Mouse (Mus musculus): Measurements from ENCODE around the gene Atp10a. TPM values are rescaled to one million over a fixed set of nuclear protein-coding genes. Genes with fewer than 3 reads are reported as not detected.

Gene Atp10a
- polyA plus RNA-seq, 1 experiment from 2014 or later, result 1.5 TPM

GRCm38 (mm10) chr7:58844449-58844848 lies 188.5 kb downstream of the Atp10a start:
- Histone ChIP-seq H3K9ac (peak overlapping the region; percentile 23; the same call in 1 of the 2 replicates), H3K4me1 (replicated peaks) (peaks cover 31% of the 10 kb centered on the region), H3K36me3 (no peaks in the 10 kb centered on the region), H3K9me3 (replicated peaks) (no peaks in the 10 kb centered on the region), H3K27ac (peak overlapping the region; percentile 98), H3K27me3 (no peaks in the 10 kb centered on the region), H3K4me2 (peak overlapping the region; percentile 54), H3K4me3 (peak overlapping the region; percentile 22; the same call in 1 of the 2 replicates)
- 28% methylated on average over 4 of the region's 4 CpGs for WGBS
- ATAC-seq (replicated peaks; ENCODE audit: insufficient number of reproducible peaks, insufficient read depth, low FRiP score, low read depth), result no peak

- no peak for ATAC-seq (replicated peaks; ENCODE audit: insufficient number of reproducible peaks, insufficient read depth, low FRiP score, low read depth)
- Histone ChIP-seq H3K4me1 (replicated peaks) (0 out of 2 replicates have a peak, but pooled peaks cover 5% of the 10 kb centered on the region), H3K9me3 (replicated peaks) (no peaks in the 10 kb centered on the region), H3K9ac (no peak overlapping the region), H3K4me2 (no peak overlapping the region), H3K27ac (no peak overlapping the region), H3K4me3 (no peak overlapping the region), H3K36me3 (no peaks in the 10 kb centered on the region), H3K27me3 (no peaks in the 10 kb centered on the region)
- WGBS, result 86% methylated on average over 4 of the region's 4 CpGs
Observed at GRCm38 (mm10) chr7:58858921-58859320, 203.0 kb downstream of the Atp10a start.

GRCm38 (mm10) chr7:58863174-58863573 lies 207.2 kb downstream of the Atp10a start:
- H3K4me3 ChIP-seq, result no peak overlapping the region
- H3K36me3 ChIP-seq, result no peaks in the 10 kb centered on the region
- ATAC-seq (replicated peaks; ENCODE audit: insufficient number of reproducible peaks, insufficient read depth, low FRiP score, low read depth), result no peak
- H3K9me3 ChIP-seq (replicated peaks), result no peaks in the 10 kb centered on the region
- no peaks in the 10 kb centered on the region for H3K27me3 ChIP-seq
- H3K4me1 ChIP-seq (replicated peaks), result no peaks in the 10 kb centered on the region
- 82% methylated on average over 3 of the region's 3 CpGs for WGBS
- H3K9ac ChIP-seq, result no peak overlapping the region
- H3K4me2 ChIP-seq, result no peak overlapping the region
- no peak overlapping the region for H3K27ac ChIP-seq

- no peak overlapping the region for H3K4me3 ChIP-seq
- no peak for ATAC-seq (replicated peaks; ENCODE audit: insufficient number of reproducible peaks, insufficient read depth, low FRiP score, low read depth)
- no peaks in the 10 kb centered on the region for H3K36me3 ChIP-seq
- 69% methylated on average over 4 of the region's 4 CpGs for WGBS
- no peaks in the 10 kb centered on the region for H3K4me1 ChIP-seq (replicated peaks)
- no peaks in the 10 kb centered on the region for H3K9me3 ChIP-seq (replicated peaks)
- H3K27me3 ChIP-seq, result no peaks in the 10 kb centered on the region
- no peak overlapping the region for H3K27ac ChIP-seq
- H3K4me2 ChIP-seq, result no peak overlapping the region
- H3K9ac ChIP-seq, result no peak overlapping the region
Observed at GRCm38 (mm10) chr7:58866865-58867614, 211.1 kb downstream of the Atp10a start.

- H3K4me3 ChIP-seq, result no peak overlapping the region
- H3K4me1 ChIP-seq (replicated peaks), result no peaks in the 10 kb centered on the region
- no peak overlapping the region for H3K9ac ChIP-seq
- no peak overlapping the region for H3K27ac ChIP-seq
- no peaks in the 10 kb centered on the region for H3K36me3 ChIP-seq
- H3K9me3 ChIP-seq (replicated peaks), result no peaks in the 10 kb centered on the region
- no peak for ATAC-seq (replicated peaks; ENCODE audit: insufficient number of reproducible peaks, insufficient read depth, low FRiP score, low read depth)
- 62% methylated on average over 1 of the region's 1 CpGs for WGBS
- H3K4me2 ChIP-seq, result no peak overlapping the region
- H3K27me3 ChIP-seq, result no peaks in the 10 kb centered on the region
Observed at GRCm38 (mm10) chr7:58870661-58871060, 214.7 kb downstream of the Atp10a start.

GRCm38 (mm10) chr7:58873676-58874075 lies 217.7 kb downstream of the Atp10a start:
- no peak for ATAC-seq (replicated peaks; ENCODE audit: insufficient number of reproducible peaks, insufficient read depth, low FRiP score, low read depth)
- no peaks in the 10 kb centered on the region for H3K27me3 ChIP-seq
- H3K9ac ChIP-seq, result no peak overlapping the region
- H3K36me3 ChIP-seq, result no peaks in the 10 kb centered on the region
- WGBS, result 91% methylated on average over 1 of the region's 1 CpGs
- H3K4me3 ChIP-seq, result no peak overlapping the region
- no peaks in the 10 kb centered on the region for H3K9me3 ChIP-seq (replicated peaks)
- no peak overlapping the region for H3K4me2 ChIP-seq
- no peak overlapping the region for H3K27ac ChIP-seq
- H3K4me1 ChIP-seq (replicated peaks), result no peaks in the 10 kb centered on the region

Measured in heart, embryonic 15.5 days (tissue).